Mouse (Mus musculus): ENCODE results near the gene Oma1. TPM values are rescaled to one million over a fixed set of nuclear protein-coding genes. Genes with fewer than 3 reads are reported as not detected.

Oma1 gene
- polyA plus RNA-seq, 1 experiment from 2014 or later = 15.1 TPM

DNA sequence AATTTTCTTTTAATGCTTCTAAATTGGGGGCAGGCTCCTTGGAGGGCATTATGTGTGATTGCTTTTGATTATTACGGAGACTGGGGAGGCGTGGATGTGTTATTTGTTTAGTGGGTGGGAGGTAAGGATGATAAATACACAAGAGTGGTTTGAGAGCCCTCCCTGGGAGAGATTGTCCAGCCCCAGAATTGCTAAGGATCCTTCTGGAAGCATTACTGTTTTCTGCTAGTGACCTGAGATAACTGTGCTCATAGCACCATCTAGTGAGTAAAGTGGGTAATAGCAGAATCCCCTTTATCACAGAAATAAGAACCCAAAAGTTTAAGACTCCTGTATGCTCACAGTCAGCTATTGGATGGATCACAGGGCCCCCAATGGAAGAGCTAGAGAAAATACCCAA is 32.4 kb downstream of the Oma1 start:
- no peak overlapping the region for H3K27ac ChIP-seq (ENCODE audit: low read length)
- H3K4me3 ChIP-seq (replicated peaks; ENCODE audit: low read length) = no peak overlapping the region
- no peaks in the 10 kb centered on the region for H3K9me3 ChIP-seq (ENCODE audit: control insufficient read depth, low read length)
- WGBS = 28% methylated on average over 2 of the region's 2 CpGs
- no peak overlapping the region for H3K9ac ChIP-seq (replicated peaks; ENCODE audit: low read depth, low read length)
- H3K27me3 ChIP-seq (replicated peaks; ENCODE audit: control insufficient read depth, insufficient read depth, low read length) = no peaks in the 10 kb centered on the region
- H3K4me1 ChIP-seq (replicated peaks; ENCODE audit: control insufficient read depth, insufficient read depth, low read length) = no peaks in the 10 kb centered on the region
- H3K4me2 ChIP-seq (ENCODE audit: low read length) = no peak overlapping the region
- ATAC-seq = peak; percentile 63
- H3K36me3 ChIP-seq (ENCODE audit: control insufficient read depth, insufficient read depth) = no peaks in the 10 kb centered on the region

DNA sequence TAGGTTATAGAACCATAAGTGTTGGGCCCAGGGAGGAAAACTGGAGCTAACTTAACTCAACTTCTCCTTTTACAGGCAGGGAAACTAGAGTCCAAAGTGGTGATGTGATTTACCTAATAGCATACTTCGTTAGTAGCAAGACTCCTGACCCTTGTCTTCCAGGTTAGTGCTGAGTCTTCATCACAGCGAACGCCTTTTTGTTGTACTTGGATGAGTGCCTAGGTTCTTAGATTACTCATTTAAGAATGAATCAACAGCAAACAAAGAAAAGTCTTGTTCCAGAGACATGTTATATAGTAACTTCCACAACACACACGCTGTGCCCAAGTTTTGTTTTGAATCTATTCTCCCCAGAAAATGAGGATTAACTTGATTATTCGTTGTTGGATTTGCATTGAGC is 33.2 kb downstream of the Oma1 start:
- no peak overlapping the region for H3K9ac ChIP-seq (replicated peaks; ENCODE audit: low read depth, low read length)

DNA sequence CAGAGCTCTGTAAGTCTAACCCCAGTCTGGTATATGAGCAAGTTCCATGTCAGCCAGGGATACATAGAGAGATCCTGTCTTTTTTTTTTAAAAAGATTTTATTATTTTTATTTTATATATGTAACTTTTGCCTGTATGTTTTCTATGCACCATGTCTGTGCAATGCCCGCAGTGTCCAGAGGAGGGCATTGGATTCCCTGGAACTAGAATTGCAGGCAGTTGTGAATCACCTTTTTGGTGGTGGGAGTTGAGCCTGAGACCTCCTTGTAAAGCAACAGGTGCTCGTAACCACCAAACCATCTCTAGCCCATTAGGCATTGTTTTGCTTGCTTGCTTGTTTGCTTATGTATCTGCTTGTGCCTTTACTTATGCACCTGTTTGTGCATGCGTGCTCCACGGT is 35.6 kb downstream of the Oma1 start:
- Histone ChIP-seq H3K27ac (ENCODE audit: low read length) (no peak overlapping the region), H3K36me3 (ENCODE audit: control insufficient read depth, insufficient read depth) (no peaks in the 10 kb centered on the region), H3K4me2 (ENCODE audit: low read length) (no peak overlapping the region), H3K9ac (replicated peaks; ENCODE audit: low read depth, low read length) (no peak overlapping the region), H3K4me1 (replicated peaks; ENCODE audit: control insufficient read depth, insufficient read depth, low read length) (no peaks in the 10 kb centered on the region), H3K27me3 (replicated peaks; ENCODE audit: control insufficient read depth, insufficient read depth, low read length) (no peaks in the 10 kb centered on the region), H3K9me3 (ENCODE audit: control insufficient read depth, low read length) (no peaks in the 10 kb centered on the region), H3K4me3 (replicated peaks; ENCODE audit: low read length) (no peak overlapping the region)
- no peak for ATAC-seq
- 91% methylated on average over 4 of the region's 4 CpGs for WGBS

More for the DNA sequence above, 33.2 kb downstream of the Oma1 start:
- no peak for ATAC-seq
- Histone ChIP-seq H3K4me2 (ENCODE audit: low read length) (no peak overlapping the region), H3K9me3 (ENCODE audit: control insufficient read depth, low read length) (no peaks in the 10 kb centered on the region), H3K27me3 (replicated peaks; ENCODE audit: control insufficient read depth, insufficient read depth, low read length) (no peaks in the 10 kb centered on the region), H3K4me1 (replicated peaks; ENCODE audit: control insufficient read depth, insufficient read depth, low read length) (no peaks in the 10 kb centered on the region), H3K36me3 (ENCODE audit: control insufficient read depth, insufficient read depth) (no peaks in the 10 kb centered on the region), H3K4me3 (replicated peaks; ENCODE audit: low read length) (no peak overlapping the region), H3K27ac (ENCODE audit: low read length) (no peak overlapping the region)
- 40% methylated on average over 5 of the region's 5 CpGs for whole genome bisulfite sequencing

DNA sequence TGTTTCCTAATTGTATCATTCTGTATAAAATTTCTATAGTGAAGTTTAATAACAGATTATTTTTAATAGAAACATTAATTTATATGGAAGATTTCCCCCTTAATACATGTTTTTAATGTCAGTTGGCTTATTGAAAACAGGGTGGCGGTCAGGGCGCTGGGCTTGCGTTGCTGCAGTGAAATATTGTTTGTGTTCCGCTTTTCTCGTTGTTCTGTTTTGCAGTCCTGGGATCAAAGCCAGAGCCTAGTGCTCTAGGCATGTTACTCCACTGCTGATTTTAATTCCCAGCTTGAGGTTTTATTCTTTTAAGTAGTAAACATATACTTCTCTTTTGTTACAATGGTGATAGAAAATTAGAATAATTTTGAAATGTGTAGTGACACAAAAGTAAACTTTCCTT is 39.3 kb downstream of the Oma1 start:
- Histone ChIP-seq H3K9ac (replicated peaks; ENCODE audit: low read depth, low read length) (no peak overlapping the region), H3K27ac (ENCODE audit: low read length) (no peak overlapping the region), H3K4me3 (replicated peaks; ENCODE audit: low read length) (no peak overlapping the region), H3K4me2 (ENCODE audit: low read length) (no peak overlapping the region), H3K4me1 (replicated peaks; ENCODE audit: control insufficient read depth, insufficient read depth, low read length) (no peaks in the 10 kb centered on the region), H3K9me3 (ENCODE audit: control insufficient read depth, low read length) (no peaks in the 10 kb centered on the region), H3K27me3 (replicated peaks; ENCODE audit: control insufficient read depth, insufficient read depth, low read length) (no peaks in the 10 kb centered on the region), H3K36me3 (ENCODE audit: control insufficient read depth, insufficient read depth) (no peaks in the 10 kb centered on the region)
- WGBS = 44% methylated on average over 5 of the region's 5 CpGs
- no peak for ATAC-seq

DNA sequence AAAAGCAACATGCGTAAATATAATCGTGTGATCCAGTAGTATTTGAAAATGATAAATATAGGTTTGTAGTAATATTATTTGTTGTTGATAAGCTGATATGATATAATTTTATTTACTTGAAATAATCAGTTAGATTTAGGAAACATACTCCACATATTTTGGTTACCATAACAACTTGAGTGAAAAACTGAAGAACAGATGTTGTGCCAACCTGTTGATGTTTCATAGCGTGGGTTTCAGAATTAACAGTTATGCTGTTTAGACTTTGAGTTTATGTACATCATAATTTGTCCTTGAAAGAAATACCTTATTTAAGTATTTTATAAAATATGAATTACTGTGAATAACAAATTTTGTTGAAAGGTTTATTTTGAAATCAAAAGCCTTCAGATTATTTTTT is 43.8 kb downstream of the Oma1 start:
- WGBS = 90% methylated on average over 3 of the region's 3 CpGs
- no peak overlapping the region for H3K4me2 ChIP-seq (ENCODE audit: low read length)
- H3K9ac ChIP-seq (replicated peaks; ENCODE audit: low read depth, low read length) = no peak overlapping the region
- H3K27me3 ChIP-seq (replicated peaks; ENCODE audit: control insufficient read depth, insufficient read depth, low read length) = no peaks in the 10 kb centered on the region
- H3K27ac ChIP-seq (ENCODE audit: low read length) = no peak overlapping the region
- no peaks in the 10 kb centered on the region for H3K36me3 ChIP-seq (ENCODE audit: control insufficient read depth, insufficient read depth)
- no peaks in the 10 kb centered on the region for H3K9me3 ChIP-seq (ENCODE audit: control insufficient read depth, low read length)
- H3K4me1 ChIP-seq (replicated peaks; ENCODE audit: control insufficient read depth, insufficient read depth, low read length) = no peaks in the 10 kb centered on the region
- H3K4me3 ChIP-seq (replicated peaks; ENCODE audit: low read length) = no peak overlapping the region
- no peak for ATAC-seq

DNA sequence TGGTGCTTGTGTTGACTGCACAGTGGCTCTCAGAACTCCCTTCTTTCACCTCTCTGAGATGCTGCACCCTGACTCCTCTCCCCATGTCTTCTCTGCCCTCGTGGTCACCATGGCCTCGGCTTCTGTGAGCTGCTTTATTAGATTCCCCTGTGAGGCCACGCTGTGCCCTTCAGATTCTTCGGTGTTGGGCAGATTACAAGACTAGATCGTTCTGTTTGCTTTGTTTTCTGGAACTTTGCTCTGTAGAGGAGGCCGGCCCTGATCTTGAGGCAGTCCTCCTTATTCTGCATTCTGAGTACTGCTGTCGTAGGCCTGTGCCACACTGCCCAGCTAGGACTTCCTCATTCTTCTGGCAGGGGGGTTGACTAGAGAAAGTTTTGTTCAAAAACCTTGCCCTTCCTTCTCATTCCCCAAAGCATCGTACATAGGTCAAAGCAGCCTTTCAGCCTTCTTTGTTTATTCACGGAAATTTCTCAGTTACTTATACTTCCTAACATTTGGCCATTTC is 45.4 kb downstream of the Oma1 start:
- ATAC-seq = no peak
- WGBS = 87% methylated on average over 9 of the region's 9 CpGs
- Histone ChIP-seq H3K27me3 (replicated peaks; ENCODE audit: control insufficient read depth, insufficient read depth, low read length) (no peaks in the 10 kb centered on the region), H3K4me1 (replicated peaks; ENCODE audit: control insufficient read depth, insufficient read depth, low read length) (no peaks in the 10 kb centered on the region), H3K4me3 (replicated peaks; ENCODE audit: low read length) (no peak overlapping the region), H3K27ac (ENCODE audit: low read length) (no peak overlapping the region), H3K9me3 (ENCODE audit: control insufficient read depth, low read length) (no peaks in the 10 kb centered on the region), H3K4me2 (ENCODE audit: low read length) (no peak overlapping the region), H3K9ac (replicated peaks; ENCODE audit: low read depth, low read length) (no peak overlapping the region), H3K36me3 (ENCODE audit: control insufficient read depth, insufficient read depth) (no peaks in the 10 kb centered on the region)

DNA sequence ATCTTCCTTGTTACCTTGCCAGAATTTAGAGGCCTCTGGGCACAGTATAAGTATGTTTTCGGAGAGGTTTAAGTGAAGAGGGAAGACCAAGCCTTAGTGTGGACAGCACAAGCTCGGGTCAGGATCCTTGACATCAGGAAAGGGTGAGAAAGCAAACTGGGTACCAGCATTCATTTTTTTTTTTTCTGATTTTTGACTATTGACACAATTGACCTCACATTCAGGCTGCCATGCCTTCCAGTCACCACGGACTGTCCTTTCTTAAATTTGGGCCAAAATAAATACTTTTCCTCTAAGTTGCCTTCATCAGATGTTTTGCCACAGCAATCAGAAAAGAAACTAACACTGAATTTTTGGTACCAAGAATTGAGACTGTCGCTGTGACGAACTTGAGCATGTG is 68.6 kb downstream of the Oma1 start:
- Histone ChIP-seq H3K4me1 (replicated peaks; ENCODE audit: control insufficient read depth, insufficient read depth, low read length) (peaks cover under 1% of the 10 kb centered on the region), H3K4me2 (ENCODE audit: low read length) (no peak overlapping the region), H3K27me3 (replicated peaks; ENCODE audit: control insufficient read depth, insufficient read depth, low read length) (no peaks in the 10 kb centered on the region), H3K27ac (ENCODE audit: low read length) (no peak overlapping the region), H3K9ac (replicated peaks; ENCODE audit: low read depth, low read length) (no peak overlapping the region), H3K9me3 (ENCODE audit: control insufficient read depth, low read length) (no peaks in the 10 kb centered on the region), H3K36me3 (ENCODE audit: control insufficient read depth, insufficient read depth) (no peaks in the 10 kb centered on the region), H3K4me3 (replicated peaks; ENCODE audit: low read length) (no peak overlapping the region)
- WGBS = 93% methylated on average over 5 of the region's 5 CpGs
- ATAC-seq = no peak

DNA sequence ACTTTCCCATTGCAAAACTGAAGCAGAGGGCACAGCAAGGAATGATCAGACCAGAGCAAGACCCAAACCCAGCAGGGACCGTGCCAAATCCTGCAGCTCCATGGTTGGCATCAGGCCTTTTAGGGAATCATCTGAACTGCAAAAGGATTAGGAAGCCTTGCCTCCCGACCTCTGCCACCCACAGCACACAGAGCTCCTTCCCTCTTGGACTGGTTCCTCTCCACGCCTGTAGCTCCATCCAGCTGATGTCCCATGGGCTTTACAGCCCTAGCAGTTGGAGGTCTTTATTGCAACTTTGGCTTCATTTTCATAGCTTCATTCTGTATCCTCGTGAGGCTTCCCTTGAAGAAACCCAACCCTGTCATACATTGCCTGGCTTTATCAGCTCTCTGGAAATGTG is 71.4 kb downstream of the Oma1 start:
- H3K27me3 ChIP-seq (replicated peaks; ENCODE audit: control insufficient read depth, insufficient read depth, low read length) = no peaks in the 10 kb centered on the region
- no peak overlapping the region for H3K9ac ChIP-seq (replicated peaks; ENCODE audit: low read depth, low read length)
- no peaks in the 10 kb centered on the region for H3K9me3 ChIP-seq (ENCODE audit: control insufficient read depth, low read length)
- H3K36me3 ChIP-seq (ENCODE audit: control insufficient read depth, insufficient read depth) = no peaks in the 10 kb centered on the region
- peaks cover 6% of the 10 kb centered on the region for H3K4me1 ChIP-seq (replicated peaks; ENCODE audit: control insufficient read depth, insufficient read depth, low read length)
- H3K4me2 ChIP-seq (ENCODE audit: low read length) = no peak overlapping the region
- H3K4me3 ChIP-seq (replicated peaks; ENCODE audit: low read length) = no peak overlapping the region
- 73% methylated on average over 4 of the region's 4 CpGs for WGBS
- H3K27ac ChIP-seq (ENCODE audit: low read length) = no peak overlapping the region
- no peak for ATAC-seq

DNA sequence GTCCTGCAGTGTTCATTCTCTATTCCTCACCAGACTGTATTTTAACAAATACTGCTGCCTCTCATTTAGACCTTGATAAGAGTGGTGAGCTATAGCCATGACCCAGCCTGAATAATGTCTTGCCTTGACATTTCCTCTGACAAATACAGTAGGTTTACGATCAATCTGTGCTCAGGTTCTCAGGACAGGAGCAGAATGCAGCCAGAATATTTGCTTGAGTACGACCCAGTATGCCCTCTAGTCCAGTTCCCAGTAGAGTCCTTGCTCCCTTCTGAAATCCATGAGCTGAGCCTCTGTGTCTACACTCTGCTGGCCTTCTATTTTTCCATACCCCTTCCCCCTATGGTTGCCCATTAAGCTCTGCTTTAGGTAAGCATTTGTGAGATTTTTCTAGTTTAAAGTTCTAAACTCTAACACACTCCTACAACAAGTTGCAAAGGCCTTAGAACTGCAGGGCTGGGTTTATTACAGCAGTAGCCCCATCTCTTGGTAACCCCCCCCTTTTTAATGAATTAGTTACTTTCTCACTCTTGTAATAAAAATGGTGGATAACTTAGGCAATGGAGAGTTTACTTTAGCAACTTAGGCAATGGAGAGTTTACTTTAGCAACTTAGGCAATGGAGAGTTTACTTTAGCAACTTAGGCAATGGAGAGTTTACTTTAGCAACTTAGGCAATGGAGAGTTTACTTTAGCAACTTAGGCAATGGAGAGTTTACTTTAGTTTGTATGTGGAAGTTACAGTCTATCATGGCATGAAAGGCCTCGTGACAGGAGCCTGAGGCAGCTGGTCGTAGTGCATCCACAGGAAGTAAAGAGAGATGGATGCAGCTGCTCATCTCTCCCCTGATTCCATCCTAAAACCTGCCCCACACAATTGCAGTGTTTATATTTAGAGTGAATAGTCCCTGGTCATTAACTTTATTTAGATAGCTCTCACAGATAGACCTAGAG is 72.5 kb downstream of the Oma1 start:
- WGBS = 93% methylated on average over 4 of the region's 4 CpGs
- H3K9ac ChIP-seq (replicated peaks; ENCODE audit: low read depth, low read length) = no peak overlapping the region
- ATAC-seq = no peak

More for the DNA sequence above, 72.5 kb downstream of the Oma1 start:
- Histone ChIP-seq H3K27me3 (replicated peaks; ENCODE audit: control insufficient read depth, insufficient read depth, low read length) (no peaks in the 10 kb centered on the region), H3K4me2 (ENCODE audit: low read length) (no peak overlapping the region), H3K36me3 (ENCODE audit: control insufficient read depth, insufficient read depth) (no peaks in the 10 kb centered on the region), H3K9me3 (ENCODE audit: control insufficient read depth, low read length) (no peaks in the 10 kb centered on the region), H3K4me1 (replicated peaks; ENCODE audit: control insufficient read depth, insufficient read depth, low read length) (peaks cover 6% of the 10 kb centered on the region), H3K4me3 (replicated peaks; ENCODE audit: low read length) (no peak overlapping the region), H3K27ac (ENCODE audit: low read length) (no peak overlapping the region)

All from forebrain, embryonic 16.5 days (tissue).